Mouse (Mus musculus) G1E (cell line): Measurements from ENCODE around the gene Golt1b. TPM values are rescaled to one million over a fixed set of nuclear protein-coding genes. Genes with fewer than 3 reads are reported as not detected.

Experiments
- ATAC-seq: 2 replicates; pipeline ENCODE4 v1.8.0; 2016; ENCODE audit warnings: mild to moderate bottlenecking; ENCODE audit not compliant: insufficient number of reproducible peaks, poor library complexity, low FRiP score, severe bottlenecking; ENCODE audit errors: extremely low read depth
- DNase-seq: peaks from one replicate; pipeline ENCODE4 v3.0.0; 2012; ENCODE audit warnings: low spot score
- H3K27me3 ChIP-seq: 2 replicates; pipeline ENCODE4 v1.6.1; 2012; ENCODE audit warnings: mild to moderate bottlenecking, low read length, inconsistent platforms; ENCODE audit not compliant: insufficient read depth
- H3K36me3 ChIP-seq: replicated peaks from 2 replicates; pipeline ENCODE3; 2012; ENCODE audit warnings: mild to moderate bottlenecking, inconsistent platforms
- H3K4me1 ChIP-seq: 2 replicates; pipeline ENCODE4 v1.6.1; 2012; ENCODE audit warnings: low read depth, low read length, inconsistent platforms, mixed read lengths; ENCODE audit not compliant: insufficient read depth
- H3K4me3 ChIP-seq: 2 replicates; pipeline ENCODE4 v1.5.1; 2012; ENCODE audit warnings: low read depth, mild to moderate bottlenecking, inconsistent platforms, low read length, moderate library complexity, mixed read lengths
- H3K9me3 ChIP-seq: replicated peaks from 2 replicates; pipeline ENCODE4 v1.6.1; 2012; ENCODE audit warnings: inconsistent platforms
- CTCF ChIP-seq: IDR thresholded peaks from 2 replicates; pipeline ENCODE4 v1.5.1; 2012; ENCODE audit warnings: low read depth, low read length, inconsistent platforms, mixed read lengths
- GATA1 ChIP-seq: IDR thresholded peaks from 2 replicates; pipeline ENCODE4 v1.6.1; 2012; ENCODE audit warnings: borderline replicate concordance, low read length, inconsistent platforms, mixed read lengths
- GATA2 ChIP-seq: IDR thresholded peaks from 2 replicates; pipeline ENCODE4 v1.6.1; 2012; ENCODE audit warnings: low read depth, low read length, inconsistent platforms, borderline replicate concordance
- POLR2AphosphoS5 ChIP-seq: IDR thresholded peaks from 2 replicates; pipeline ENCODE4 v1.6.1; 2012; ENCODE audit warnings: low read depth, low read length, inconsistent platforms; ENCODE audit not compliant: insufficient replicate concordance
- TAL1 ChIP-seq: conservative IDR thresholded peaks from 2 replicates; pipeline ENCODE4 v1.6.1; 2012; ENCODE audit warnings: low read depth, low read length, inconsistent platforms, mixed read lengths
- polyA plus RNA-seq: library from polyadenylated mRNA; stranded (reverse); fragments of >175 nt; gene quantifications from 2 replicates; pipeline ENCODE4 v1.2.3, GENCODE M21; 2012
- total RNA-seq, 2 experiments: library from RNA; stranded (forward) in 1 of 2; stranded (reverse) in 1 of 2; fragments of 200-1000 nt in 1 of 2; fragments of >200 nt in 1 of 2; fragmentation: Nextera tagmentation in 1 of 2; gene quantifications; 2 replicates each; pipeline ENCODE4 v1.2.3; 2014 to 2017

Golt1b gene
- total and polyA plus RNA-seq, 3 experiments = 13.1 to 51.2 (median 33.6) TPM

DNA sequence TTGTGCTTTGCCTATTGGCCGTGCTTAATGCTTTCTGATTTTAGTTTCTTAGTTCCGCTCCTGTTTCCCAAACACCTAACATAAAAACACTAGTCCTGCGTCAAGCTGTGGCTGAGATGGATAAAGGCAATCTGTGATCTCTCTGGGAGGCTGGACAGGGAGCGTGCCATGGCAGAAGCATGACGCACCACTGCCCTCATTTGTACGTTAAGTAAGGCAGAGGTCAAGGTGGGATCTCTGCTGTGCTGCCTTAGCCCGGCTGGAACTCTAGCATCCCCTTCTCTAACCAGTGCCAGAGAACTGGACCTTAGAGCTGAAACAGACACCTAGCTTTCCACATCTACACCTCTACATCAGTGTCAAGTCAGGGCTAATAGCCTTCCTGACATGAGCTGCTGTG lies 5.4 kb upstream of the Golt1b start:
- H3K4me3 ChIP-seq = no peak overlapping the region
- no peak for ATAC-seq
- no peaks in the 10 kb centered on the region for H3K27me3 ChIP-seq
- no peak for DNase-seq
- peaks cover 66% of the 10 kb centered on the region for H3K36me3 ChIP-seq
- no peaks in the 10 kb centered on the region for H3K9me3 ChIP-seq
- H3K4me1 ChIP-seq = peaks cover 17% of the 10 kb centered on the region
- TF ChIP-seq TAL1 = no peak
- no peak for TF ChIP-seq GATA2
- no peak for TF ChIP-seq POLR2AphosphoS5
- no peak for TF ChIP-seq CTCF
- no peak for TF ChIP-seq GATA1

DNA sequence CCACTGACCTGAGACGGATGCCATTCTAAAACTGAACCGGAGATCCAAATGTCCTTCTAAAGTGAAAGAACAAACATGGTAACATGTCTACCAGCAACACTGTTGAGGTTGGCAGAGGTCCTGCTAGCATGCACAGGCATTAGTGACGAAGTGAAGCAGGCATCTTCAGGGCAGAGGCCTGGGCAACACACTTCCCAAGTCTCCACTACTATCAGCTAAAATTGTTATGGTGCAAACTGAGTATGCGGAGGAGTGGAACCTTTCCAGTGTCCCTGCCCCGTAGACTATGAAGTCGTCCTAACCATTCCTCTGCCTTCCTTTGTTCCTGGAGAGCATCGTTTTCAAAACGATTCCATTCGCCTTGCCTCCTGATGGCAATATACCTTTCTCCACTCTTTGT lies 2.5 kb upstream of the Golt1b start:
- peaks cover 50% of the 10 kb centered on the region for H3K36me3 ChIP-seq
- DNase-seq (no peak), ATAC-seq (no peak)
- H3K4me1 ChIP-seq = peaks cover 24% of the 10 kb centered on the region
- no peak overlapping the region for H3K4me3 ChIP-seq
- TF ChIP-seq TAL1 = no peak
- TF ChIP-seq GATA2 = no peak
- no peak for TF ChIP-seq POLR2AphosphoS5
- TF ChIP-seq GATA1 = no peak
- no peak for TF ChIP-seq CTCF
- H3K9me3 ChIP-seq = no peaks in the 10 kb centered on the region
- no peaks in the 10 kb centered on the region for H3K27me3 ChIP-seq

GRCm38 (mm10) chr6:142386285-142387010 lies 573 bp upstream of the Golt1b start:
- Histone ChIP-seq H3K4me1 (peaks cover 27% of the 10 kb centered on the region), H3K9me3 (no peaks in the 10 kb centered on the region), H3K36me3 (peaks cover 48% of the 10 kb centered on the region), H3K4me3 (peak overlapping the region; percentile 95), H3K27me3 (no peaks in the 10 kb centered on the region)
- TF ChIP-seq GATA2 = no peak
- peak; percentile 22 for ATAC-seq
- no peak for DNase-seq

- Histone ChIP-seq H3K36me3 (peaks cover 48% of the 10 kb centered on the region), H3K9me3 (no peaks in the 10 kb centered on the region), H3K4me3 (peak overlapping the region; percentile 95), H3K4me1 (peaks cover 27% of the 10 kb centered on the region), H3K27me3 (no peaks in the 10 kb centered on the region)
- DNase-seq (no peak), ATAC-seq (no peak)
- no peak for TF ChIP-seq TAL1
- TF ChIP-seq POLR2AphosphoS5 = no peak
- TF ChIP-seq GATA2 = no peak
- no peak for TF ChIP-seq GATA1
- TF ChIP-seq CTCF = no peak
Observed at GRCm38 (mm10) chr6:142387755-142388271, 792 bp downstream of the Golt1b start.

DNA sequence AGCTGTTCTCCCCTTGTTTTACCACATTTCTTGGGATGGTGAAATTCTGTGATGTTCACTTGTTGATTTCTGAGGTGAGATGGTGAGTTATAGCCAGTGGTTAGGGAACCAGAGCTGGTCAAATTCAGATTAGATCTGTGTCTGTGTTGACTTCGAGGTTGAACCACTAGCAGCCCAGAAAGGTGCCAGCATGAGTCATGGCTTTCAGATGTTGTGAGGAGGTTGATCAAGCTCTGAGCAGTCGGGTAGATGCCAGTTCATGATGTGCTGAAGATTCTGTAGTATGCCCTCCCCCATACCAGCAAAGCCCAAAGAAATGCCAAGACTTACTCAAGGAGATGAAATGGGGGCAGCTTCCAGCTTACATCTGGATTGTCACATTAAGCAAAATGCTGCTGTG lies 2.1 kb downstream of the Golt1b start:
- TF ChIP-seq GATA2 (no peak), TAL1 (no peak), CTCF (no peak)
- ATAC-seq (no peak), DNase-seq (no peak)
- H3K4me1 ChIP-seq = peaks cover 26% of the 10 kb centered on the region
- peaks cover 52% of the 10 kb centered on the region for H3K36me3 ChIP-seq
- H3K4me3 ChIP-seq = no peak overlapping the region; the same call in 1 of the 2 replicates
- no peaks in the 10 kb centered on the region for H3K9me3 ChIP-seq
- no peaks in the 10 kb centered on the region for H3K27me3 ChIP-seq

GRCm38 (mm10) chr6:142392312-142392711 lies 5.3 kb downstream of the Golt1b start:
- peaks cover 17% of the 10 kb centered on the region for H3K4me1 ChIP-seq
- no peaks in the 10 kb centered on the region for H3K9me3 ChIP-seq
- no peaks in the 10 kb centered on the region for H3K27me3 ChIP-seq
- H3K4me3 ChIP-seq = no peak overlapping the region
- no peak for DNase-seq
- H3K36me3 ChIP-seq = peaks cover 72% of the 10 kb centered on the region
- TF ChIP-seq POLR2AphosphoS5 = no peak
- no peak for TF ChIP-seq CTCF
- no peak for TF ChIP-seq TAL1
- TF ChIP-seq GATA2 = no peak
- no peak for TF ChIP-seq GATA1
- no peak for ATAC-seq

DNA sequence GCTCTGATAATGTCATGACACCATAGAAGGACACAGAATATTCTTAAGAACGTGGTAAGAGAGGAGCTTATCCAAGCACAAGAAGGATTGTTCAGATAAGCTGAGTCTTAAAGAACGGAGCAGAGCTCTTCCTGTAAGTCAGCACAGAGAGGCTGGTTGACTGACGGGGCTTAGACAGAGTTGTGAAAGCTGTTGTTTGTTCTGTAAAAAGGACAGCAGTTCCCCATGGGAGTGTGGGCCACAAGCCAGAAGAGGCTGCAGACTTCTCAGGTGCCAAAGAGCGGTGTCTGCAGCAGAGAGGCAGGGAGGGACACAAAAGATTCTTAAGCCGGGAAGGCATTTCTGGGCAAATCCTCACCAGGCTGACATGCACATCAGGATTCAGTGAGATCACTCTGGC lies 7.6 kb downstream of the Golt1b start:
- no peaks in the 10 kb centered on the region for H3K27me3 ChIP-seq
- DNase-seq = no peak
- no peak overlapping the region for H3K4me3 ChIP-seq
- ATAC-seq = no peak
- H3K9me3 ChIP-seq = no peaks in the 10 kb centered on the region
- peaks cover 3% of the 10 kb centered on the region; the same call in 1 of the 2 replicates for H3K4me1 ChIP-seq
- TF ChIP-seq TAL1 = no peak
- no peak for TF ChIP-seq GATA1
- no peak for TF ChIP-seq CTCF
- H3K36me3 ChIP-seq = peaks cover 63% of the 10 kb centered on the region
